Mouse (Mus musculus): ENCODE results near the gene Cacnb4. TPM values are rescaled to one million over a fixed set of nuclear protein-coding genes. Genes with fewer than 3 reads are reported as not detected.

The Cacnb4 gene
- total RNA-seq, 2 experiments from 2014 or later, result 74.2 to 85.2 TPM

GRCm38 (mm10) chr2:52571339-52571968 is 105.2 kb downstream of the Cacnb4 start:
- DNase-seq (ENCODE audit: extremely low spot score in 1 of 2, low spot score in 1 of 2), result no peak

- no peak for DNase-seq (ENCODE audit: extremely low spot score in 1 of 2, low spot score in 1 of 2)
Measured at GRCm38 (mm10) chr2:52570781-52571180, 105.8 kb downstream of the Cacnb4 start.

GRCm38 (mm10) chr2:52570171-52570570 is 106.5 kb downstream of the Cacnb4 start:
- no peak for DNase-seq (ENCODE audit: extremely low spot score in 1 of 2, low spot score in 1 of 2)

GRCm38 (mm10) chr2:52568131-52568530 is 108.5 kb downstream of the Cacnb4 start:
- no peak for DNase-seq (ENCODE audit: extremely low spot score in 1 of 2, low spot score in 1 of 2)

- DNase-seq (ENCODE audit: extremely low spot score in 1 of 2, low spot score in 1 of 2), result no peak
Measured at GRCm38 (mm10) chr2:52567421-52567820, 109.2 kb downstream of the Cacnb4 start.

GRCm38 (mm10) chr2:52563277-52563676 is 113.4 kb downstream of the Cacnb4 start:
- no peak for DNase-seq (ENCODE audit: extremely low spot score in 1 of 2, low spot score in 1 of 2)

GRCm38 (mm10) chr2:52562356-52562755 is 114.3 kb downstream of the Cacnb4 start:
- no peak for DNase-seq (ENCODE audit: extremely low spot score in 1 of 2, low spot score in 1 of 2)

GRCm38 (mm10) chr2:52561137-52561536 is 115.5 kb downstream of the Cacnb4 start:
- DNase-seq (ENCODE audit: extremely low spot score in 1 of 2, low spot score in 1 of 2), result no peak

- DNase-seq (ENCODE audit: extremely low spot score in 1 of 2, low spot score in 1 of 2), result no peak
Measured at GRCm38 (mm10) chr2:52560266-52560665, 116.4 kb downstream of the Cacnb4 start.

GRCm38 (mm10) chr2:52558411-52558810 is 118.2 kb downstream of the Cacnb4 start:
- peak in 1 of 2 experiments; percentile 52 for DNase-seq (ENCODE audit: extremely low spot score in 1 of 2, low spot score in 1 of 2)

- peak in 1 of 2 experiments; percentile 23 for DNase-seq (ENCODE audit: extremely low spot score in 1 of 2, low spot score in 1 of 2)
Measured at GRCm38 (mm10) chr2:52557503-52558275, 118.9 kb downstream of the Cacnb4 start.

- DNase-seq (ENCODE audit: extremely low spot score in 1 of 2, low spot score in 1 of 2), result no peak
Measured at GRCm38 (mm10) chr2:52556961-52557326, 119.7 kb downstream of the Cacnb4 start.

GRCm38 (mm10) chr2:52556298-52556960 is 120.2 kb downstream of the Cacnb4 start:
- no peak for DNase-seq (ENCODE audit: extremely low spot score in 1 of 2, low spot score in 1 of 2)

GRCm38 (mm10) chr2:52548401-52548800 is 128.2 kb downstream of the Cacnb4 start:
- no peak for DNase-seq (ENCODE audit: extremely low spot score in 1 of 2, low spot score in 1 of 2)

GRCm38 (mm10) chr2:52547331-52547730 is 129.3 kb downstream of the Cacnb4 start:
- DNase-seq (ENCODE audit: extremely low spot score in 1 of 2, low spot score in 1 of 2), result no peak

GRCm38 (mm10) chr2:52544527-52544926 is 132.1 kb downstream of the Cacnb4 start:
- no peak for DNase-seq (ENCODE audit: extremely low spot score in 1 of 2, low spot score in 1 of 2)

- DNase-seq (ENCODE audit: extremely low spot score in 1 of 2, low spot score in 1 of 2), result no peak
Measured at GRCm38 (mm10) chr2:52541068-52541467, 135.6 kb downstream of the Cacnb4 start.

- DNase-seq (ENCODE audit: extremely low spot score in 1 of 2, low spot score in 1 of 2), result no peak
Measured at GRCm38 (mm10) chr2:52539318-52539717, 137.3 kb downstream of the Cacnb4 start.

GRCm38 (mm10) chr2:52537645-52538044 is 139.0 kb downstream of the Cacnb4 start:
- DNase-seq (ENCODE audit: extremely low spot score in 1 of 2, low spot score in 1 of 2), result no peak

- DNase-seq (ENCODE audit: extremely low spot score in 1 of 2, low spot score in 1 of 2), result no peak
Measured at GRCm38 (mm10) chr2:52537155-52537554, 139.5 kb downstream of the Cacnb4 start.

- DNase-seq (ENCODE audit: extremely low spot score in 1 of 2, low spot score in 1 of 2), result no peak
Measured at GRCm38 (mm10) chr2:52536511-52536910, 140.1 kb downstream of the Cacnb4 start.
